Mouse (Mus musculus) hindbrain, embryonic 14.5 days (tissue): Measurements from ENCODE around the gene Olfr592. TPM values are rescaled to one million over a fixed set of nuclear protein-coding genes. Genes with fewer than 3 reads are reported as not detected.
"Not testable (repeated sequence)": the region's sequence is repeated elsewhere in the genome, so short reads cannot be mapped to it uniquely, and the experiment has no call there.

ENCODE experiments used
- ATAC-seq: fragments of 200-750 bp; cut with Nextera tagmentation; 2 replicates; pipeline ENCODE4 v1.8.0; 2017; ENCODE audit warnings: moderate number of reproducible peaks, mild to moderate bottlenecking, moderate TSS enrichment, moderate library complexity; ENCODE audit not compliant: low FRiP score
- DNase-seq: peaks from one replicate; pipeline ENCODE4 v3.0.0-alpha.2; 2015; ENCODE audit warnings: low spot score
- H3K27ac ChIP-seq: fragments of 300-500 bp; sonication (generic); 2 replicates; pipeline ENCODE4 v1.5.1; 2014; ENCODE audit warnings: mild to moderate bottlenecking, moderate library complexity
- H3K27me3 ChIP-seq: fragments of 300-500 bp; sonication (generic); 2 replicates; pipeline ENCODE4 v1.6.1; 2014; ENCODE audit warnings: mild to moderate bottlenecking, low read length, mixed read lengths; ENCODE audit not compliant: control insufficient read depth, insufficient read depth
- H3K36me3 ChIP-seq: fragments of 300-500 bp; sonication (generic); replicated peaks from 2 replicates; pipeline ENCODE4 v1.6.1; 2014; ENCODE audit not compliant: control insufficient read depth, insufficient read depth
- H3K4me1 ChIP-seq: fragments of 300-500 bp; sonication (generic); replicated peaks from 2 replicates; pipeline ENCODE4 v1.6.1; 2014; ENCODE audit warnings: antibody characterized with exemption, low read length, mixed read lengths; ENCODE audit not compliant: control insufficient read depth, insufficient read depth
- H3K4me2 ChIP-seq: fragments of 300-500 bp; sonication (generic); replicated peaks from 2 replicates; pipeline ENCODE4 v1.6.1; 2014; ENCODE audit warnings: mild to moderate bottlenecking, moderate library complexity
- H3K4me3 ChIP-seq: fragments of 300-500 bp; sonication (generic); replicated peaks from 2 replicates; pipeline ENCODE4 v1.5.1; 2014; ENCODE audit warnings: mild to moderate bottlenecking, low read length
- H3K9ac ChIP-seq: fragments of 300-500 bp; sonication (generic); 2 replicates; pipeline ENCODE4 v1.6.1; 2014
- H3K9me3 ChIP-seq: fragments of 300-500 bp; sonication (generic); 2 replicates; pipeline ENCODE4 v1.6.1; 2016; ENCODE audit warnings: low read length; ENCODE audit not compliant: control insufficient read depth
- WGBS: fragments of 180-500 bp; shearing (Covaris S2); extraction: QIAGEN DNeasy Blood & Tissue Kit; methylation state at CpG from one replicate; pipeline ENCODE4 v1.1.7; 2014; 5-methylcytosine and 5-hydroxymethylcytosine counted together
- polyA plus RNA-seq: library from polyadenylated mRNA; unstranded; fragments of >200 nt; fragmentation: Nextera tagmentation; extraction: Ambion mirVana; gene quantifications from 2 replicates; pipeline ENCODE4 v1.2.1, GENCODE M21; 2014

Gene Olfr592
- polyA plus RNA-seq: not detected in 2 replicates

GRCm38 (mm10) chr7:103184503-103184902 is at the start of gene Olfr592:
TSS of gene Olfr592 (plus strand) at chr7:103184803.
- ATAC-seq, H3K4me3 ChIP-seq, H3K36me3 ChIP-seq, H3K27ac ChIP-seq, DNase-seq, H3K4me1 ChIP-seq, H3K4me2 ChIP-seq, H3K27me3 ChIP-seq, H3K9ac ChIP-seq: not testable (repeated sequence)
- H3K9me3 ChIP-seq: peaks cover 13% of the 10 kb centered on the region
- 82% methylated on average over 1 of the region's 1 CpGs for WGBS

- no peaks in the 10 kb centered on the region for H3K36me3 ChIP-seq
- no peak within 1 kb of the TSS for H3K4me3 ChIP-seq
- H3K9ac ChIP-seq: no peak within 1 kb of the TSS
- H3K27me3 ChIP-seq: no peaks in the 10 kb centered on the region
- ATAC-seq (no peak), DNase-seq (no peak)
- H3K4me2 ChIP-seq: no peak within 1 kb of the TSS
- no peaks in the 10 kb centered on the region for H3K4me1 ChIP-seq
- WGBS: 88% methylated on average over 1 of the region's 1 CpGs
- H3K27ac ChIP-seq: no peak within 1 kb of the TSS
- H3K9me3 ChIP-seq: no peaks in the 10 kb centered on the region
Observed at GRCm38 (mm10) chr7:103140579-103140978, 44.0 kb upstream of the Olfr592 start, which contains the start of gene Olfr588-ps1. TSS of gene Olfr588-ps1 (plus strand) at chr7:103140879.

GRCm38 (mm10) chr7:103156256-103156655 is 28.3 kb upstream of the Olfr592 start, which contains the start of gene Olfr589:
TSS of gene Olfr589 (minus strand) at chr7:103156356.
- H3K4me2 ChIP-seq: no peak within 1 kb of the TSS
- no peaks in the 10 kb centered on the region for H3K27me3 ChIP-seq
- H3K27ac ChIP-seq: no peak within 1 kb of the TSS
- WGBS: 70% methylated on average over 2 of the region's 2 CpGs
- no peak within 1 kb of the TSS for H3K4me3 ChIP-seq
- H3K4me1 ChIP-seq: no peaks in the 10 kb centered on the region
- no peaks in the 10 kb centered on the region for H3K36me3 ChIP-seq
- DNase-seq: no peak
- no peak for ATAC-seq
- H3K9me3 ChIP-seq: no peaks in the 10 kb centered on the region
- no peak within 1 kb of the TSS for H3K9ac ChIP-seq

GRCm38 (mm10) chr7:103169697-103170096 is 14.9 kb upstream of the Olfr592 start:
- 0 out of 2 replicates have a peak, but pooled peaks cover 4% of the 10 kb centered on the region for H3K9me3 ChIP-seq
- H3K9ac ChIP-seq: no peak overlapping the region
- WGBS: 84% methylated on average over 5 of the region's 5 CpGs
- no peaks in the 10 kb centered on the region for H3K4me1 ChIP-seq
- ATAC-seq: no peak
- no peaks in the 10 kb centered on the region for H3K36me3 ChIP-seq
- H3K27ac ChIP-seq: no peak overlapping the region
- DNase-seq: no peak
- no peaks in the 10 kb centered on the region for H3K27me3 ChIP-seq
- H3K4me2 ChIP-seq: no peak overlapping the region
- no peak overlapping the region for H3K4me3 ChIP-seq

- no peaks in the 10 kb centered on the region for H3K4me1 ChIP-seq
- 88% methylated on average over 1 of the region's 1 CpGs for WGBS
- no peaks in the 10 kb centered on the region for H3K27me3 ChIP-seq
- no peak for ATAC-seq
- no peak within 1 kb of the TSS for H3K4me3 ChIP-seq
- DNase-seq: no peak
- H3K27ac ChIP-seq: no peak within 1 kb of the TSS
- H3K36me3 ChIP-seq: no peaks in the 10 kb centered on the region
- H3K9ac ChIP-seq: no peak within 1 kb of the TSS
- peaks cover 11% of the 10 kb centered on the region for H3K9me3 ChIP-seq
- H3K4me2 ChIP-seq: no peak within 1 kb of the TSS
Observed at GRCm38 (mm10) chr7:103178240-103178639, 6.4 kb upstream of the Olfr592 start, which contains the start of gene Olfr591. TSS of gene Olfr591 (minus strand) at chr7:103178340.

- no peaks in the 10 kb centered on the region for H3K4me1 ChIP-seq
- no peak within 1 kb of the TSS for H3K4me2 ChIP-seq
- H3K9ac ChIP-seq: no peak within 1 kb of the TSS
- no peaks in the 10 kb centered on the region for H3K27me3 ChIP-seq
- H3K9me3 ChIP-seq: no peaks in the 10 kb centered on the region
- DNase-seq: no peak
- H3K36me3 ChIP-seq: no peaks in the 10 kb centered on the region
- ATAC-seq: no peak
- no peak within 1 kb of the TSS for H3K27ac ChIP-seq
- H3K4me3 ChIP-seq: no peak within 1 kb of the TSS
- 81% methylated on average over 1 of the region's 1 CpGs for WGBS
Observed at GRCm38 (mm10) chr7:103211562-103211961, 27.0 kb downstream of the Olfr592 start, which contains the start of gene Olfr593. TSS of gene Olfr593 (plus strand) at chr7:103211862.

GRCm38 (mm10) chr7:103212050-103212449 is 27.4 kb downstream of the Olfr592 start:
- H3K36me3 ChIP-seq, H3K9me3 ChIP-seq, H3K4me3 ChIP-seq, H3K27me3 ChIP-seq, DNase-seq, H3K4me2 ChIP-seq, H3K27ac ChIP-seq, H3K9ac ChIP-seq, ATAC-seq, H3K4me1 ChIP-seq: not testable (repeated sequence)
- 95% methylated on average over 5 of the region's 5 CpGs for WGBS

- H3K4me2 ChIP-seq: no peak within 1 kb of the TSS
- no peaks in the 10 kb centered on the region for H3K4me1 ChIP-seq
- no peaks in the 10 kb centered on the region for H3K27me3 ChIP-seq
- no peaks in the 10 kb centered on the region for H3K9me3 ChIP-seq
- no peaks in the 10 kb centered on the region for H3K36me3 ChIP-seq
- H3K4me3 ChIP-seq: no peak within 1 kb of the TSS
- ATAC-seq (no peak), DNase-seq (no peak)
- H3K27ac ChIP-seq: no peak within 1 kb of the TSS
- H3K9ac ChIP-seq: no peak within 1 kb of the TSS
Observed at GRCm38 (mm10) chr7:103216696-103217095, 32.1 kb downstream of the Olfr592 start, which contains the start of gene Olfr594. TSS of gene Olfr594 (plus strand) at chr7:103216996.
